Mouse (Mus musculus): ENCODE results near the gene Tnn. TPM values are rescaled to one million over a fixed set of nuclear protein-coding genes. Genes with fewer than 3 reads are reported as not detected.

The Tnn gene
- polyA plus RNA-seq, 1 experiment from 2014 or later: not detected

DNA sequence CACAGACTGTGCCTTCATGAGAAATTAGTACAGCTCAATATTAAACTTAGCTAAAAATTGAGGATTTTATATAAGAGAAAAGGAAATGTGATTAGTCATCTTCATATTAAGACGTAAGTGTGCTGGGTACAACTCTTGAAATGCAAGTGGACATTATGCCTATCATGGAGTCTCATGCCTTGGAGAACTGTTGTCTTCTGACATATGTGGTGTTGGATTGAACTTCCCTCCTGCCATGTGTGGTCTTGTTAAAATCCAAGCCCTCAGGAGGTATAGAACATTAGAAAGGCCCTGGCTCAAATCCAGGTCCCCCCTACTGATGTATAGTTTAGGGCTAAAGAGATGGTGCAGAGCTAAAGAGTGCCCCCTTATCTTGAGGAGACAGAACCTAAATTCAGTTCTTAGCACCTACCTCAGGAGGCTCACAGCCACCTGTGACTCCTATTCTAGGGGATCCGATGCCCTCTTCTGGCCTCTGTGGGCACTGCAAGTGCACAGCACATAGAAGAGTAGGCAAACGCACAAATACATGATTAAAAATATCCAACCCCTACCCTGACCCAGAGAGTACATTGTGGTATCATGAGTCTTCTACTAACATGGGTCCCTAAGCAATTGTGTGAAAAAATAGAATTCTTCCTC is 91.5 kb downstream of the Tnn start:
- Histone ChIP-seq H3K4me2 (replicated peaks) (no peak overlapping the region), H3K36me3 (replicated peaks; ENCODE audit: control insufficient read depth, insufficient read depth) (no peaks in the 10 kb centered on the region), H3K27me3 (ENCODE audit: control insufficient read depth, insufficient read depth, low read length) (no peaks in the 10 kb centered on the region), H3K27ac (no peak overlapping the region), H3K4me1 (replicated peaks; ENCODE audit: control insufficient read depth, insufficient read depth, low read length) (no peaks in the 10 kb centered on the region), H3K9ac (no peak overlapping the region), H3K9me3 (ENCODE audit: control insufficient read depth, low read length) (peaks cover 5% of the 10 kb centered on the region), H3K4me3 (replicated peaks; ENCODE audit: low read length) (no peak overlapping the region)
- WGBS: 66% methylated on average over 3 of the region's 3 CpGs
- ATAC-seq (ENCODE audit: low FRiP score): no peak
- DNase-seq (ENCODE audit: low spot score): no peak

DNA sequence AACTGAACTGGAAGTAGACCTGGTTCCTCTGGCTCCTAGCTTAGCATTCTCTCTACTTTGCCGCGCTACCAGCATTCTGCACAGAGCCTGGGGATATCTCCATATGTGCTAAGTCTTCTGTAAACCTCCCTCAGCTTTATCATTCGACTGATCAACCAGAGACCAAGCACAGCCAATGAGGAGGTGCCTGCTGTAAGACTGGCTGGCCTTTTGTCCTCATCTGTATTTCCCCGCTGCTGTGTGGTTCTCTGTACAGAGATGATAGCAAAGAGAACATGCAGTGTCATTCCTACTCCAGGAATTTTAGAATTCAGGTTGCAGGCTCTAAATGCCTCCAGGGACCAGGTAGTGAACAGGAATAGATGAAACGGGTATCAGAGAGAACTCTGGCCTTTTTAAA is 92.1 kb downstream of the Tnn start:
- no peak overlapping the region for H3K27ac ChIP-seq

DNA sequence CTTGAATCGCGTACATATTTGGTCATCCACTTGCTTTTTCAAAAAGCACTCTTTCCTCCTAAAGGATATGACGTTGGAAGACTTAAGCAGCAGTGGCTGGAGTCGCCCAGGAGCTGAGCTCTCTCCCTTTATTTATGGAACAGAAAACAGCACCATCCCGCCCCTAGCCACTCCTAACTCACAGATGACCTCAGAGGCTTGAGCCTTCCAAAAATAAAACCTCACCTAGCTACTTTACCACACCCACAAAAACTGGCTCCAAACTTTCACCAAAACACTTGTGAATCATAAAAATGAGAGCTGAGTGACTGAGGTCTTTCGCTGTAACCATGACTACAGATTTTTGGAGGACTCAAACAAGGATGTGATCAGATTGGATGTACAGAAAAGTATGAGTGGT is 92.8 kb downstream of the Tnn start:
- no peaks in the 10 kb centered on the region for H3K36me3 ChIP-seq (replicated peaks; ENCODE audit: control insufficient read depth, insufficient read depth)
- H3K9ac ChIP-seq: no peak overlapping the region
- no peaks in the 10 kb centered on the region for H3K27me3 ChIP-seq (ENCODE audit: control insufficient read depth, insufficient read depth, low read length)
- no peak overlapping the region for H3K4me2 ChIP-seq (replicated peaks)
- H3K4me1 ChIP-seq (replicated peaks; ENCODE audit: control insufficient read depth, insufficient read depth, low read length): no peaks in the 10 kb centered on the region
- WGBS: 83% methylated on average over 6 of the region's 6 CpGs
- H3K27ac ChIP-seq: no peak overlapping the region
- ATAC-seq (ENCODE audit: low FRiP score) (no peak), DNase-seq (ENCODE audit: low spot score) (no peak)
- no peak overlapping the region for H3K4me3 ChIP-seq (replicated peaks; ENCODE audit: low read length)
- H3K9me3 ChIP-seq (ENCODE audit: control insufficient read depth, low read length): no peaks in the 10 kb centered on the region

More for the DNA sequence above, 92.1 kb downstream of the Tnn start:
- Histone ChIP-seq H3K9me3 (ENCODE audit: control insufficient read depth, low read length) (no peaks in the 10 kb centered on the region; the same call in 1 of the 2 replicates), H3K4me1 (replicated peaks; ENCODE audit: control insufficient read depth, insufficient read depth, low read length) (no peaks in the 10 kb centered on the region), H3K4me2 (replicated peaks) (no peak overlapping the region), H3K36me3 (replicated peaks; ENCODE audit: control insufficient read depth, insufficient read depth) (no peaks in the 10 kb centered on the region), H3K27me3 (ENCODE audit: control insufficient read depth, insufficient read depth, low read length) (no peaks in the 10 kb centered on the region), H3K9ac (no peak overlapping the region), H3K4me3 (replicated peaks; ENCODE audit: low read length) (no peak overlapping the region)
- no peak for ATAC-seq (ENCODE audit: low FRiP score)
- WGBS: 86% methylated on average over 5 of the region's 5 CpGs
- no peak for DNase-seq (ENCODE audit: low spot score)

DNA sequence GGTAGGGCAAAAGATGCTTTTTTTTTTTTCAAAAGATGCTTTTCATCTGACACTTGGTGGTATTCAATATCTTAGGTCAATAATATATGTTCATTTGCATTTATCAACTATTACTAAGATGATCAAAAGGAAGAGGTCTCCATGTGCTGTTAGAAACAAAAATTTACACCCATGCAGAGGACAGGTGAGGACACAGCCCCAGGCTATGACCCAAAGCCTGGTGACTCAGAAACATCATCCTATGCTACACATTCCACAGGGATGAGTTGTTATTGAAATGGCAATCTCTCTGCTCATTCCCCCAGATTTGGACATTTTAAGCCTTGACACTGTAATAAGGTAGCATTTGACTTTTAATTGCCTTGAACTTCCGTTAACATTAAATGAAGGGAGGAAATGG is 93.5 kb downstream of the Tnn start:
- no peak overlapping the region for H3K27ac ChIP-seq
- no peak overlapping the region for H3K4me3 ChIP-seq (replicated peaks; ENCODE audit: low read length)
- H3K4me1 ChIP-seq (replicated peaks; ENCODE audit: control insufficient read depth, insufficient read depth, low read length): no peaks in the 10 kb centered on the region
- WGBS: 79% methylated on average over 1 of the region's 1 CpGs
- H3K9me3 ChIP-seq (ENCODE audit: control insufficient read depth, low read length): no peaks in the 10 kb centered on the region
- DNase-seq (ENCODE audit: low spot score) (no peak), ATAC-seq (ENCODE audit: low FRiP score) (no peak)
- H3K4me2 ChIP-seq (replicated peaks): no peak overlapping the region
- H3K36me3 ChIP-seq (replicated peaks; ENCODE audit: control insufficient read depth, insufficient read depth): no peaks in the 10 kb centered on the region
- H3K9ac ChIP-seq: no peak overlapping the region
- H3K27me3 ChIP-seq (ENCODE audit: control insufficient read depth, insufficient read depth, low read length): no peaks in the 10 kb centered on the region

DNA sequence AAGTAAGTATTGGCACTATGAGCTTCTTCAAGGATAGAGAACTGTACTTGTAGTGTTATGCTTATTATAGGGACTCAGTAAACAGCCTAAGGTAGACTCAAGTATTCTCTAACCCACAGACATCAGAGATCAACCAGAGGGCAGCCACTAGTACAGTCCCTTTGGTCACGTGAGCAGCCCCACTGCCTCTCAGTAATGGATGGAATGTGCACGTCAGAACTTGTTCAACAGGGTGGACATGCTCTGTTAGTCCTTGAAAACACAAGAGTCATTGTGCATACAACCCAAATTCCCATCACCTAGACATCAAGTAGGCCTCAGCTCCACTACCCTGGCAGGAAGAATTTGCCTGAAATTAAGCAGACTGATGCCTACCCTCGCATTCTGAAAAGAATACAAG is 95.7 kb downstream of the Tnn start:
- no peaks in the 10 kb centered on the region for H3K9me3 ChIP-seq (ENCODE audit: control insufficient read depth, low read length)
- H3K4me2 ChIP-seq (replicated peaks): no peak overlapping the region
- H3K4me3 ChIP-seq (replicated peaks; ENCODE audit: low read length): no peak overlapping the region
- DNase-seq (ENCODE audit: low spot score): no peak
- H3K4me1 ChIP-seq (replicated peaks; ENCODE audit: control insufficient read depth, insufficient read depth, low read length): no peaks in the 10 kb centered on the region
- no peaks in the 10 kb centered on the region for H3K36me3 ChIP-seq (replicated peaks; ENCODE audit: control insufficient read depth, insufficient read depth)
- no peak overlapping the region for H3K9ac ChIP-seq
- no peak for ATAC-seq (ENCODE audit: low FRiP score)
- no peak overlapping the region for H3K27ac ChIP-seq
- WGBS: 67% methylated on average over 3 of the region's 3 CpGs
- H3K27me3 ChIP-seq (ENCODE audit: control insufficient read depth, insufficient read depth, low read length): no peaks in the 10 kb centered on the region

DNA sequence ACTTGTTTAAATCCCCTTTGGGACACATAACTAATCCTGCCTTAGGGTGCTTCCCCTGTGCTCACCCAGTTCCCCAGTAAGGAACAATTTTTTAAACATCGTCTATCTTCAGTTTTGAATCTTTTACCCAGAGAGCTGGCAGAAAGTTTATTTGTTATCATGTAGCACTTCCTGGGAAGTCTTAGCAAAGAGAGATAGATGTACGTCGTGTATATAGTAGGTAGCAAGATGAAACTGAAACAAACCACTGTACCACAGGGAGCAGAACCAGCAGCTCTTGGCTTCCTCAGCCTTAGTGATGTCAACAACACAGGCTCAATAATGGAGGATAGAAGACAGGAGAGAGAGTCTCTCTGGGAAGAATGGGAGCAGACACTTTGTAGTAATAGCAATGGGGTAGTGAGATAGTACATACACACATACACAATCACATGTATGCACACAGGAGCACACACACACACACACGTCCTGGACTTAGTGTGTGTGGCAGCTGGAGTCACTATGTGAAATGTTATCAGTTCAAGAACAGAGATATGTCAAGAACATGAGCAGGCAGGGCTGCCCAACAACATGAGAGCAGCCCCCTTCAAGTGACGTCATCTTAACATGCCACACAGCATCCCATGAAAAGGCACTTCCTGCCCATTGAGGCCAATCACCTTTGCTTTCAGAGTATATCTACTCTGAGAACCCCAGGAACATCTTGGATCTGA is 98.9 kb downstream of the Tnn start:
- H3K4me1 ChIP-seq (replicated peaks; ENCODE audit: control insufficient read depth, insufficient read depth, low read length): no peaks in the 10 kb centered on the region
- ATAC-seq (ENCODE audit: low FRiP score): no peak
- no peak overlapping the region for H3K9ac ChIP-seq
- DNase-seq (ENCODE audit: low spot score): no peak
- H3K27ac ChIP-seq: no peak overlapping the region
- WGBS: 84% methylated on average over 5 of the region's 5 CpGs
- no peaks in the 10 kb centered on the region for H3K36me3 ChIP-seq (replicated peaks; ENCODE audit: control insufficient read depth, insufficient read depth)
- no peaks in the 10 kb centered on the region for H3K27me3 ChIP-seq (ENCODE audit: control insufficient read depth, insufficient read depth, low read length)
- H3K9me3 ChIP-seq (ENCODE audit: control insufficient read depth, low read length): no peaks in the 10 kb centered on the region
- no peak overlapping the region for H3K4me3 ChIP-seq (replicated peaks; ENCODE audit: low read length)
- H3K4me2 ChIP-seq (replicated peaks): no peak overlapping the region

DNA sequence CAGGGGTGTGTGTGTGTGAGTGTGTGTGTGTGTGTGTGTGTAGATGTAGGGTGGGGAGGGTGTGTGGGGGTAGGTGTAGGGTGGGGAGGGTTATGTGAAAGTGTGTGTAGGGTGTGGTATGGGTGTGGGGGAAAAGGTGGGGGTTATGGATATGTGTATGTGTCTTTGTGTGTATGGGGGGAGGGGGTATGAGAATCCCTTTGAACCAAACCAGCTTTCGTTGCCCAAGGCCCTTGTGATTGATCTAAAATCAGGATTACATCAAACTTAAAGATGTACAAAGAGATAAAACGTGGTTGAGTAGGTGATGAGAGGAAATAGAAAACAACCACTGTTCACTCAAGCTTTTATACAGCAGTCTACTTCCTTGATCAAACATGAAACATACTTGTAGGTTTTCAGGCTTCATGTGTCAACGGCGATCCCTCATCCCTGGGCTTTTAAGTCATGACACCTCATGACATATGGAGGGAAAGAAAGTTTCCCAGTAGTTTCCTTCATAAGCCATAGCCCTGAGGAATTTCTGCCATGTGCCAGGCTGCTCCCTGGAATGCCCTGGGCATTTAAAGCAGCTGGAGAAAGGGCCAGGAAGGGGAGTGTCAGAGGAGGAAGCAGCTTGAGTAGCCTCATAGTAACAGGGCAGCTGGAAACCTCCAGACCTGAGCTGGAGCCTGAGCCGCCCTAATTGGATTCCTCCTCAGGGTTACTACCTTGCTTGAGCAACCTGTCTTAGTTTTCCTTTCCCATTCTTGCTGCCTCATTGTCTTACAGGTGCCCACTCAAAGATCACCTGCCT is 99.7 kb downstream of the Tnn start:
- no peak overlapping the region for H3K4me2 ChIP-seq (replicated peaks)
- no peaks in the 10 kb centered on the region for H3K36me3 ChIP-seq (replicated peaks; ENCODE audit: control insufficient read depth, insufficient read depth)
- H3K4me1 ChIP-seq (replicated peaks; ENCODE audit: control insufficient read depth, insufficient read depth, low read length): no peaks in the 10 kb centered on the region
- DNase-seq (ENCODE audit: low spot score) (no peak), ATAC-seq (ENCODE audit: low FRiP score) (no peak)
- 90% methylated on average over 5 of the region's 5 CpGs for WGBS
- no peak overlapping the region for H3K4me3 ChIP-seq (replicated peaks; ENCODE audit: low read length)
- no peak overlapping the region for H3K9ac ChIP-seq
- H3K9me3 ChIP-seq (ENCODE audit: control insufficient read depth, low read length): no peaks in the 10 kb centered on the region
- no peaks in the 10 kb centered on the region for H3K27me3 ChIP-seq (ENCODE audit: control insufficient read depth, insufficient read depth, low read length)
- no peak overlapping the region for H3K27ac ChIP-seq

DNA sequence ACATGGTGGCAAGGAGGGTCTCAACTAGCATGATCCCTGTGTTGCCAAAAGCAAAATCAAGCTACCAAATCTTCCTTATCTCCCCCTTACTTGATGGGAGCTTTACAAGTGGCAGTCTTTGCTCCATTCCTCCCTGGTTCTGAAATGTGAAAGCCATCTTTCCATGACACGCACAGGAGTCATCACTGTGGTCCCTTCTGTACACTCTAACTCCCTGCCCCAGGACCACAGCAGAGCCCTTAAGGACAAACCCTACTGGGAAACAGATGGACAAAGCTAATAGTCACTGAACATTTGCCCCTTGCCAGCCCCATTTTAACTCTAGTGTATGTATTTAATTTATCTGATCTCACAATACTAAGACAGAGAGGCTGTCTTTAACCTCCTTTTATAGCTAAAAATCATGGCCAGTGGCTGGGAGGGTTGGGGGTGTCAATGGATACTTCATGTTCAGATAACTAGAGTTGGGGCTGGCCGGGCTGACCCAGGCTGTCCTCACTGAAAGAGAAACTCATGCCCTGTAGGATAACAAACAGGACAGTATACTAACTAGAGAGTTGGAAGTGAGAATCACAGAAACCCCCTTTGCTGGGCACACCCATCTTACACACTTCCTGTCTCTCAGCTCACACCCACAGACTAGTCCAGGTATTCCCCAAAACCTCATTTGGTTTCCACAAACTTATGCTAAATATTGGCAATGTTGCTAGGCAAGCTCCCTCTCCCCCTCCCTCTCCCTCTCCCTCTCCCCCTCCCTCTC is 100.6 kb downstream of the Tnn start:
- WGBS: 88% methylated on average over 2 of the region's 2 CpGs

DNA sequence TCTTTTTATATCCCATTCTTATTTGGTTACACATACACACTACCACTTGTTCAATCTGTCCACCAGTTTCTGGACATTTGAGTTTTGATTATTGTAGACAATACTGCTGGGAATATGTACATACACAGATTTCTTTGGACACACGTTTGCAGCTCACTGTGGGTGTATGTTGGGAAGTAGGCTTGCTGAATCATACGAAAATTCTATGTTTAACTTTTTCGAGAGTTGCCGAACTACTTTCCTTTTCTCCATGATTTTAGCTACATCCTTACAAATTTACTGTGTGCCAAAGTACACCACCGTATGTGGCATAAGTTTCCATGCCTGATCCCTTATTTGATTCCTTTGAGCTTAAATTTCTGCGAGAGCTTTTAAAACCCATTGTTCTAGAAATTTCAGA is 102.5 kb downstream of the Tnn start:
- H3K4me2 ChIP-seq (replicated peaks): no peak overlapping the region
- H3K36me3 ChIP-seq (replicated peaks; ENCODE audit: control insufficient read depth, insufficient read depth): no peaks in the 10 kb centered on the region
- H3K4me3 ChIP-seq (replicated peaks; ENCODE audit: low read length): no peak overlapping the region
- WGBS: 94% methylated on average over 6 of the region's 6 CpGs
- H3K9me3 ChIP-seq (ENCODE audit: control insufficient read depth, low read length): no peaks in the 10 kb centered on the region
- H3K4me1 ChIP-seq (replicated peaks; ENCODE audit: control insufficient read depth, insufficient read depth, low read length): no peaks in the 10 kb centered on the region
- H3K9ac ChIP-seq: no peak overlapping the region
- H3K27ac ChIP-seq: no peak overlapping the region
- no peak for ATAC-seq (ENCODE audit: low FRiP score)
- no peaks in the 10 kb centered on the region for H3K27me3 ChIP-seq (ENCODE audit: control insufficient read depth, insufficient read depth, low read length)
- DNase-seq (ENCODE audit: low spot score): no peak

More for the DNA sequence above, 100.6 kb downstream of the Tnn start:
- no peak overlapping the region for H3K4me3 ChIP-seq (replicated peaks; ENCODE audit: low read length)
- H3K4me2 ChIP-seq (replicated peaks): no peak overlapping the region
- ATAC-seq (ENCODE audit: low FRiP score) (no peak), DNase-seq (ENCODE audit: low spot score) (no peak)
- H3K36me3 ChIP-seq (replicated peaks; ENCODE audit: control insufficient read depth, insufficient read depth): no peaks in the 10 kb centered on the region
- no peak overlapping the region for H3K27ac ChIP-seq
- H3K27me3 ChIP-seq (ENCODE audit: control insufficient read depth, insufficient read depth, low read length): no peaks in the 10 kb centered on the region
- no peak overlapping the region for H3K9ac ChIP-seq
- H3K4me1 ChIP-seq (replicated peaks; ENCODE audit: control insufficient read depth, insufficient read depth, low read length): no peaks in the 10 kb centered on the region
- no peaks in the 10 kb centered on the region for H3K9me3 ChIP-seq (ENCODE audit: control insufficient read depth, low read length)

Data from hindbrain, embryonic 14.5 days (tissue).